Mouse (Mus musculus) heart, adult 2 months (tissue): Measurements from ENCODE around the gene Gm20518. TPM values are rescaled to one million over a fixed set of nuclear protein-coding genes. Genes with fewer than 3 reads are reported as not detected.

Source experiments
- DNase-seq, 2 experiments: peaks; one replicate each; pipeline ENCODE4 v3.0.0; 2021
- H3K27ac ChIP-seq: fragments of 200-600 bp; 2 replicates; pipeline ENCODE4 v1.8.1; 2022
- H3K27me3 ChIP-seq: fragments of 200-500 bp; 2 replicates; pipeline ENCODE4 v1.6.1; 2012; ENCODE audit warnings: mild to moderate bottlenecking, low read length, inconsistent platforms, mixed read lengths; ENCODE audit not compliant: control insufficient read depth, insufficient read depth
- H3K36me3 ChIP-seq: fragments of 200-500 bp; 2 replicates; pipeline ENCODE4 v1.6.1; 2012; ENCODE audit warnings: low read length, inconsistent platforms; ENCODE audit not compliant: control insufficient read depth, insufficient read depth
- H3K4me1 ChIP-seq: fragments of 200-500 bp; 2 replicates; pipeline ENCODE4 v1.6.1; 2011; ENCODE audit warnings: low read length; ENCODE audit not compliant: control insufficient read depth, insufficient read depth
- H3K4me3 ChIP-seq: fragments of 200-600 bp; 2 replicates; pipeline ENCODE4 v1.8.1; 2022
- H3K79me2 ChIP-seq: fragments of 200-500 bp; replicated peaks from 2 replicates; pipeline ENCODE4 v1.6.1; 2012; ENCODE audit warnings: mild to moderate bottlenecking, inconsistent platforms, low read length, moderate library complexity, mixed read lengths; ENCODE audit not compliant: control insufficient read depth, insufficient read depth
- H3K9ac ChIP-seq: fragments of 200-500 bp; 2 replicates; pipeline ENCODE4 v1.6.1; 2012; ENCODE audit warnings: low read depth, mild to moderate bottlenecking, control low read depth, inconsistent platforms, low read length, mixed read lengths
- CTCF ChIP-seq: fragments of 200-600 bp; IDR thresholded peaks from 2 replicates; pipeline ENCODE4 v1.8.1; 2022; ENCODE audit warnings: antibody characterized with exemption, mild to moderate bottlenecking, moderate library complexity
- EP300 ChIP-seq: fragments of 200-500 bp; IDR thresholded peaks from 2 replicates; pipeline ENCODE4 v1.6.1; 2011; ENCODE audit warnings: low read depth, low read length, control low read depth; ENCODE audit not compliant: insufficient read depth
- POLR2A ChIP-seq: fragments of 200-500 bp; IDR thresholded peaks from 2 replicates; pipeline ENCODE4 v1.6.1; 2011; ENCODE audit warnings: mild to moderate bottlenecking, low read depth, low read length, control low read depth; ENCODE audit not compliant: insufficient read depth
- WGBS: fragments of 180-500 bp; shearing (Covaris S2); methylation state at CpG from one replicate; pipeline ENCODE4 v1.1.7; 2018; 5-methylcytosine and 5-hydroxymethylcytosine counted together
- intact Hi-C: fragments of 180-260 bp; cut with DNase I; formaldehyde crosslinking; loops from one replicate; pipeline ENCODE4 v1.15.1; 2025
- polyA plus RNA-seq: library from polyadenylated mRNA; depleted of rRNA; stranded (reverse); fragments of >200 nt; gene quantifications from 2 replicates; pipeline ENCODE4 v1.2.3, GENCODE M21; 2012
- total RNA-seq, 2 experiments: library from RNA; stranded (reverse); gene quantifications; 2 replicates each; pipeline ENCODE4 v1.2.3; 2021

Gm20518 gene
- total and polyA plus RNA-seq, 3 experiments = 0.20 to 0.68 (median 0.31) TPM

DNA sequence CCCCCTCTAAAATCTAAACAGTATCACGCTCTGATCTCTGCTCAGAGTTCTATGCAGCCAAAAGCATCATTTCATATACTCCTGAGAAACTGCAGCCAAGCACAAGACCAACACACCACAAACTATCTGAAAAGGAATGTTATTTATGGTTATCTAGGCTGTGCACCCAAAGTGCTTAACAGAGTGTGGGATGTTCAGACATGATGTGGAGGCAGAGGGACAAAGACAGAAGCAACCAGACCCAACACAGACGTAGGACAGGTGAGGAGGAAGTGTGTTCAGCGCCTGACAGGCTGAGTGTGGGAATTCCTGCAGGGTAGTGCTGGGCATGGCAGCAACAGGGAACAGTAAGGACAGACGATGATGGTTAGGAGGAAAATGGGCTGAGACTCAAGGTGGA lies 11.9 kb downstream of the Gm20518 start:
- no peak overlapping the region for H3K27ac ChIP-seq
- no peak overlapping the region for H3K4me3 ChIP-seq
- 83% methylated on average over 4 of the region's 4 CpGs for WGBS
- no peak for TF ChIP-seq POLR2A
- no peak for TF ChIP-seq CTCF
- TF ChIP-seq EP300 = no peak
- H3K27me3 ChIP-seq = no peaks in the 10 kb centered on the region
- intact Hi-C loops = no loop called here
- H3K4me1 ChIP-seq = peaks cover 16% of the 10 kb centered on the region
- no peak overlapping the region for H3K9ac ChIP-seq
- peaks cover 27% of the 10 kb centered on the region for H3K79me2 ChIP-seq
- no peak for DNase-seq
- peaks cover 5% of the 10 kb centered on the region for H3K36me3 ChIP-seq

GRCm38 (mm10) chr16:17876096-17876495 lies 15.4 kb downstream of the Gm20518 start:
- Histone ChIP-seq H3K36me3 (peaks cover 2% of the 10 kb centered on the region; the same call in 1 of the 2 replicates), H3K4me1 (peaks cover 4% of the 10 kb centered on the region), H3K27me3 (no peaks in the 10 kb centered on the region), H3K79me2 (peaks cover 14% of the 10 kb centered on the region), H3K4me3 (no peak overlapping the region), H3K9ac (no peak overlapping the region), H3K27ac (no peak overlapping the region)
- intact Hi-C loops = no loop called here
- DNase-seq = no peak
- TF ChIP-seq CTCF (no peak), POLR2A (no peak), EP300 (no peak)
- 98% methylated on average over 1 of the region's 1 CpGs for WGBS

DNA sequence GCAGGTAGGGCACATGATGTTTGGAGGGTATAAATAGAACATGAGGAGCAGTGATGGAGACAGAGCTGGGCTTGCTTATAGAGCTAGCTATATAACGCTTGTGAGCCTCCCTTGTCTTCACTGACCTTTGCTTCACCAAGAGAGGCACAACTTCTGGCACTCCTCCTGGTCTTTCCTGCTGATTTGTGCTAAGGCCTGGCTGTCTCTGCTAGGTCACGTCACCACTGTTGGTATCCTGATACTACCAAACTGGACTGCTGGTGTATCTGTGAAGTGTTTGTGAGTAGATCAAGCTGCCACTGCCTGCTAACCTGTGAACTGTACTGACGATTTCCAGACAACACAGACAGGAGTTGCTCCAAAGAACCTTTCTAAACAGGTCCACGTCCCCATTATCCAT lies 16.3 kb downstream of the Gm20518 start:
- no peak for TF ChIP-seq EP300
- TF ChIP-seq CTCF = no peak
- no peak for TF ChIP-seq POLR2A
- Histone ChIP-seq H3K27me3 (no peaks in the 10 kb centered on the region), H3K36me3 (peaks cover 2% of the 10 kb centered on the region; the same call in 1 of the 2 replicates), H3K4me3 (no peak overlapping the region), H3K79me2 (peaks cover 12% of the 10 kb centered on the region), H3K4me1 (peaks cover 4% of the 10 kb centered on the region), H3K27ac (no peak overlapping the region), H3K9ac (no peak overlapping the region)
- intact Hi-C loops = no loop called here
- peak; percentile 15 to 32 for DNase-seq
- WGBS = 45% methylated on average over 4 of the region's 4 CpGs

- intact Hi-C loops = no loop called here
- H3K4me1 ChIP-seq = peaks cover 2% of the 10 kb centered on the region; the same call in 1 of the 2 replicates
Measured at GRCm38 (mm10) chr16:17872995-17873394, 18.5 kb downstream of the Gm20518 start.

GRCm38 (mm10) chr16:17871248-17871647 lies 20.2 kb downstream of the Gm20518 start:
- peaks cover 5% of the 10 kb centered on the region; the same call in 1 of the 2 replicates for H3K79me2 ChIP-seq
- TF ChIP-seq CTCF (no peak), EP300 (no peak), POLR2A (no peak)
- H3K9ac ChIP-seq = no peak overlapping the region
- peaks cover 2% of the 10 kb centered on the region; the same call in 1 of the 2 replicates for H3K4me1 ChIP-seq
- no peaks in the 10 kb centered on the region for H3K36me3 ChIP-seq
- DNase-seq = peak in 1 of 2 experiments; percentile 4
- H3K27ac ChIP-seq = no peak overlapping the region
- 54% methylated on average over 5 of the region's 5 CpGs for WGBS
- intact Hi-C loops = no loop called here
- no peak overlapping the region for H3K4me3 ChIP-seq
- H3K27me3 ChIP-seq = no peaks in the 10 kb centered on the region

More at GRCm38 (mm10) chr16:17872995-17873394, 18.5 kb downstream of the Gm20518 start:
- no peak overlapping the region for H3K4me3 ChIP-seq
- peaks cover 8% of the 10 kb centered on the region; the same call in 1 of the 2 replicates for H3K79me2 ChIP-seq
- no peak overlapping the region for H3K9ac ChIP-seq
- H3K36me3 ChIP-seq = peaks cover 2% of the 10 kb centered on the region; the same call in 1 of the 2 replicates
- 61% methylated on average over 4 of the region's 4 CpGs for WGBS
- DNase-seq = no peak
- TF ChIP-seq CTCF = no peak
- no peak for TF ChIP-seq EP300
- TF ChIP-seq POLR2A = no peak
- H3K27ac ChIP-seq = no peak overlapping the region
- H3K27me3 ChIP-seq = no peaks in the 10 kb centered on the region

GRCm38 (mm10) chr16:17865770-17866169 lies 25.7 kb downstream of the Gm20518 start:
- no peak for DNase-seq
- H3K27me3 ChIP-seq = no peaks in the 10 kb centered on the region
- no peaks in the 10 kb centered on the region for H3K4me1 ChIP-seq
- no peak overlapping the region for H3K27ac ChIP-seq
- H3K4me3 ChIP-seq = no peak overlapping the region
- TF ChIP-seq CTCF (no peak), POLR2A (no peak), EP300 (no peak)
- intact Hi-C loops = no loop called here
- no peak overlapping the region for H3K9ac ChIP-seq
- H3K36me3 ChIP-seq = no peaks in the 10 kb centered on the region
- WGBS = 62% methylated on average over 6 of the region's 6 CpGs
- H3K79me2 ChIP-seq = peaks cover 7% of the 10 kb centered on the region
